Mouse (Mus musculus): ENCODE measurements around the gene Ptprc. TPM values are rescaled to one million over a fixed set of nuclear protein-coding genes. Genes with fewer than 3 reads are reported as not detected.

The Ptprc gene
- polyA plus RNA-seq, 1 experiment from 2014 or later = 5.4 TPM

GRCm38 (mm10) chr1:138126843-138127242 lies 48.7 kb downstream of the Ptprc start:
- H3K27me3 ChIP-seq (replicated peaks; ENCODE audit: control insufficient read depth, insufficient read depth, low read length) = no peaks in the 10 kb centered on the region
- H3K4me3 ChIP-seq (ENCODE audit: low read depth, low read length) = no peak overlapping the region
- H3K9me3 ChIP-seq (ENCODE audit: control insufficient read depth, low read length) = no peaks in the 10 kb centered on the region
- no peaks in the 10 kb centered on the region for H3K36me3 ChIP-seq (ENCODE audit: control insufficient read depth, insufficient read depth, low read length)
- DNase-seq (ENCODE audit: low spot score) (no peak), ATAC-seq (replicated peaks; ENCODE audit: low FRiP score) (no peak)
- H3K9ac ChIP-seq (ENCODE audit: low read depth, low read length) = no peak overlapping the region
- 75% methylated on average over 8 of the region's 8 CpGs for WGBS
- no peak overlapping the region for H3K27ac ChIP-seq (ENCODE audit: low read depth, low read length)
- H3K4me2 ChIP-seq = no peak overlapping the region
- no peaks in the 10 kb centered on the region for H3K4me1 ChIP-seq (replicated peaks; ENCODE audit: control insufficient read depth, insufficient read depth, low read length)

GRCm38 (mm10) chr1:138125281-138125680 lies 50.2 kb downstream of the Ptprc start:
- H3K9me3 ChIP-seq (ENCODE audit: control insufficient read depth, low read length) = no peaks in the 10 kb centered on the region
- H3K4me3 ChIP-seq (ENCODE audit: low read depth, low read length) = no peak overlapping the region
- no peak overlapping the region for H3K9ac ChIP-seq (ENCODE audit: low read depth, low read length)
- no peaks in the 10 kb centered on the region for H3K4me1 ChIP-seq (replicated peaks; ENCODE audit: control insufficient read depth, insufficient read depth, low read length)
- DNase-seq (ENCODE audit: low spot score) (no peak), ATAC-seq (replicated peaks; ENCODE audit: low FRiP score) (no peak)
- no peaks in the 10 kb centered on the region for H3K27me3 ChIP-seq (replicated peaks; ENCODE audit: control insufficient read depth, insufficient read depth, low read length)
- H3K36me3 ChIP-seq (ENCODE audit: control insufficient read depth, insufficient read depth, low read length) = no peaks in the 10 kb centered on the region
- WGBS = 45% methylated on average over 1 of the region's 1 CpGs
- no peak overlapping the region for H3K27ac ChIP-seq (ENCODE audit: low read depth, low read length)
- H3K4me2 ChIP-seq = no peak overlapping the region

- Histone ChIP-seq H3K27me3 (replicated peaks; ENCODE audit: control insufficient read depth, insufficient read depth, low read length) (no peaks in the 10 kb centered on the region), H3K9ac (ENCODE audit: low read depth, low read length) (no peak overlapping the region), H3K36me3 (ENCODE audit: control insufficient read depth, insufficient read depth, low read length) (no peaks in the 10 kb centered on the region), H3K4me3 (ENCODE audit: low read depth, low read length) (no peak overlapping the region), H3K27ac (ENCODE audit: low read depth, low read length) (no peak overlapping the region), H3K4me2 (no peak overlapping the region), H3K4me1 (replicated peaks; ENCODE audit: control insufficient read depth, insufficient read depth, low read length) (no peaks in the 10 kb centered on the region), H3K9me3 (ENCODE audit: control insufficient read depth, low read length) (no peaks in the 10 kb centered on the region)
- ATAC-seq (replicated peaks; ENCODE audit: low FRiP score) (no peak), DNase-seq (ENCODE audit: low spot score) (no peak)
- WGBS = 36% methylated on average over 3 of the region's 3 CpGs
Measured at GRCm38 (mm10) chr1:138123866-138124265, 51.6 kb downstream of the Ptprc start.

GRCm38 (mm10) chr1:138119895-138120294 lies 55.6 kb downstream of the Ptprc start:
- H3K4me1 ChIP-seq (replicated peaks; ENCODE audit: control insufficient read depth, insufficient read depth, low read length) = no peaks in the 10 kb centered on the region
- H3K4me3 ChIP-seq (ENCODE audit: low read depth, low read length) = no peak overlapping the region
- H3K27me3 ChIP-seq (replicated peaks; ENCODE audit: control insufficient read depth, insufficient read depth, low read length) = no peaks in the 10 kb centered on the region
- H3K9ac ChIP-seq (ENCODE audit: low read depth, low read length) = no peak overlapping the region
- DNase-seq (ENCODE audit: low spot score) = no peak
- no peaks in the 10 kb centered on the region for H3K36me3 ChIP-seq (ENCODE audit: control insufficient read depth, insufficient read depth, low read length)
- H3K27ac ChIP-seq (ENCODE audit: low read depth, low read length) = no peak overlapping the region
- no peaks in the 10 kb centered on the region for H3K9me3 ChIP-seq (ENCODE audit: control insufficient read depth, low read length)
- whole genome bisulfite sequencing = 58% methylated on average over 12 of the region's 12 CpGs
- ATAC-seq (replicated peaks; ENCODE audit: low FRiP score) = no peak
- no peak overlapping the region for H3K4me2 ChIP-seq

- no peak overlapping the region for H3K4me2 ChIP-seq
- no peak overlapping the region for H3K27ac ChIP-seq (ENCODE audit: low read depth, low read length)
- no peak overlapping the region for H3K9ac ChIP-seq (ENCODE audit: low read depth, low read length)
- H3K9me3 ChIP-seq (ENCODE audit: control insufficient read depth, low read length) = no peaks in the 10 kb centered on the region
- no peak overlapping the region for H3K4me3 ChIP-seq (ENCODE audit: low read depth, low read length)
- DNase-seq (ENCODE audit: low spot score) = no peak
- 74% methylated on average over 1 of the region's 1 CpGs for WGBS
- no peaks in the 10 kb centered on the region for H3K4me1 ChIP-seq (replicated peaks; ENCODE audit: control insufficient read depth, insufficient read depth, low read length)
- H3K36me3 ChIP-seq (ENCODE audit: control insufficient read depth, insufficient read depth, low read length) = no peaks in the 10 kb centered on the region
- H3K27me3 ChIP-seq (replicated peaks; ENCODE audit: control insufficient read depth, insufficient read depth, low read length) = no peaks in the 10 kb centered on the region
- ATAC-seq (replicated peaks; ENCODE audit: low FRiP score) = no peak
Measured at GRCm38 (mm10) chr1:138093219-138093618, 82.3 kb downstream of the Ptprc start.

GRCm38 (mm10) chr1:138085810-138086209 lies 89.7 kb downstream of the Ptprc start:
- no peak overlapping the region for H3K4me2 ChIP-seq
- H3K9ac ChIP-seq (ENCODE audit: low read depth, low read length) = no peak overlapping the region
- H3K27ac ChIP-seq (ENCODE audit: low read depth, low read length) = no peak overlapping the region
- WGBS = 13% methylated on average over 1 of the region's 1 CpGs
- peak; percentile 49; the same call in 1 of the 2 replicates for ATAC-seq (replicated peaks; ENCODE audit: low FRiP score)
- no peak overlapping the region for H3K4me3 ChIP-seq (ENCODE audit: low read depth, low read length)
- H3K36me3 ChIP-seq (ENCODE audit: control insufficient read depth, insufficient read depth, low read length) = no peaks in the 10 kb centered on the region
- DNase-seq (ENCODE audit: low spot score) = no peak
- no peaks in the 10 kb centered on the region for H3K27me3 ChIP-seq (replicated peaks; ENCODE audit: control insufficient read depth, insufficient read depth, low read length)
- no peaks in the 10 kb centered on the region for H3K9me3 ChIP-seq (ENCODE audit: control insufficient read depth, low read length)
- H3K4me1 ChIP-seq (replicated peaks; ENCODE audit: control insufficient read depth, insufficient read depth, low read length) = no peaks in the 10 kb centered on the region

GRCm38 (mm10) chr1:138083707-138084106 lies 91.8 kb downstream of the Ptprc start:
- DNase-seq (ENCODE audit: low spot score) (no peak), ATAC-seq (replicated peaks; ENCODE audit: low FRiP score) (no peak)
- no peak overlapping the region for H3K4me3 ChIP-seq (ENCODE audit: low read depth, low read length)
- no peaks in the 10 kb centered on the region for H3K27me3 ChIP-seq (replicated peaks; ENCODE audit: control insufficient read depth, insufficient read depth, low read length)
- no peaks in the 10 kb centered on the region for H3K4me1 ChIP-seq (replicated peaks; ENCODE audit: control insufficient read depth, insufficient read depth, low read length)
- H3K9ac ChIP-seq (ENCODE audit: low read depth, low read length) = no peak overlapping the region
- no peaks in the 10 kb centered on the region for H3K9me3 ChIP-seq (ENCODE audit: control insufficient read depth, low read length)
- H3K4me2 ChIP-seq = no peak overlapping the region
- no peak overlapping the region for H3K27ac ChIP-seq (ENCODE audit: low read depth, low read length)
- no peaks in the 10 kb centered on the region for H3K36me3 ChIP-seq (ENCODE audit: control insufficient read depth, insufficient read depth, low read length)

- 88% methylated on average over 1 of the region's 1 CpGs for WGBS
Measured at GRCm38 (mm10) chr1:138080308-138080707, 95.2 kb downstream of the Ptprc start.

GRCm38 (mm10) chr1:138044196-138044945 lies 131.1 kb downstream of the Ptprc start:
- Histone ChIP-seq H3K9ac (ENCODE audit: low read depth, low read length) (no peak overlapping the region), H3K4me1 (replicated peaks; ENCODE audit: control insufficient read depth, insufficient read depth, low read length) (no peaks in the 10 kb centered on the region), H3K4me2 (no peak overlapping the region), H3K27me3 (replicated peaks; ENCODE audit: control insufficient read depth, insufficient read depth, low read length) (no peaks in the 10 kb centered on the region), H3K9me3 (ENCODE audit: control insufficient read depth, low read length) (no peaks in the 10 kb centered on the region), H3K36me3 (ENCODE audit: control insufficient read depth, insufficient read depth, low read length) (no peaks in the 10 kb centered on the region), H3K4me3 (ENCODE audit: low read depth, low read length) (no peak overlapping the region), H3K27ac (ENCODE audit: low read depth, low read length) (no peak overlapping the region)
- DNase-seq (ENCODE audit: low spot score) (peak; percentile 50), ATAC-seq (replicated peaks; ENCODE audit: low FRiP score) (peak; percentile 54; the same call in 1 of the 2 replicates)
- 38% methylated on average over 10 of the region's 10 CpGs for WGBS

More at GRCm38 (mm10) chr1:138080308-138080707, 95.2 kb downstream of the Ptprc start:
- Histone ChIP-seq H3K27me3 (replicated peaks; ENCODE audit: control insufficient read depth, insufficient read depth, low read length) (no peaks in the 10 kb centered on the region), H3K36me3 (ENCODE audit: control insufficient read depth, insufficient read depth, low read length) (no peaks in the 10 kb centered on the region), H3K4me3 (ENCODE audit: low read depth, low read length) (no peak overlapping the region), H3K4me2 (no peak overlapping the region), H3K4me1 (replicated peaks; ENCODE audit: control insufficient read depth, insufficient read depth, low read length) (no peaks in the 10 kb centered on the region), H3K9me3 (ENCODE audit: control insufficient read depth, low read length) (no peaks in the 10 kb centered on the region), H3K9ac (ENCODE audit: low read depth, low read length) (no peak overlapping the region), H3K27ac (ENCODE audit: low read depth, low read length) (no peak overlapping the region)
- no peak for DNase-seq (ENCODE audit: low spot score)
- ATAC-seq (replicated peaks; ENCODE audit: low FRiP score) = no peak

Measured in liver, embryonic 11.5 days (tissue).